Mouse (Mus musculus) retina, embryonic 14.5 days (tissue): ENCODE measurements around the gene Ly6g6d.
"Not testable (repeated sequence)": the region's sequence is repeated elsewhere in the genome, so short reads cannot be mapped to it uniquely, and the experiment has no call there.

ENCODE experiments used
- DNase-seq: peaks from one replicate; pipeline ENCODE4 v3.0.0-alpha.2; 2015; ENCODE audit warnings: low spot score

The Ly6g6d gene

DNA sequence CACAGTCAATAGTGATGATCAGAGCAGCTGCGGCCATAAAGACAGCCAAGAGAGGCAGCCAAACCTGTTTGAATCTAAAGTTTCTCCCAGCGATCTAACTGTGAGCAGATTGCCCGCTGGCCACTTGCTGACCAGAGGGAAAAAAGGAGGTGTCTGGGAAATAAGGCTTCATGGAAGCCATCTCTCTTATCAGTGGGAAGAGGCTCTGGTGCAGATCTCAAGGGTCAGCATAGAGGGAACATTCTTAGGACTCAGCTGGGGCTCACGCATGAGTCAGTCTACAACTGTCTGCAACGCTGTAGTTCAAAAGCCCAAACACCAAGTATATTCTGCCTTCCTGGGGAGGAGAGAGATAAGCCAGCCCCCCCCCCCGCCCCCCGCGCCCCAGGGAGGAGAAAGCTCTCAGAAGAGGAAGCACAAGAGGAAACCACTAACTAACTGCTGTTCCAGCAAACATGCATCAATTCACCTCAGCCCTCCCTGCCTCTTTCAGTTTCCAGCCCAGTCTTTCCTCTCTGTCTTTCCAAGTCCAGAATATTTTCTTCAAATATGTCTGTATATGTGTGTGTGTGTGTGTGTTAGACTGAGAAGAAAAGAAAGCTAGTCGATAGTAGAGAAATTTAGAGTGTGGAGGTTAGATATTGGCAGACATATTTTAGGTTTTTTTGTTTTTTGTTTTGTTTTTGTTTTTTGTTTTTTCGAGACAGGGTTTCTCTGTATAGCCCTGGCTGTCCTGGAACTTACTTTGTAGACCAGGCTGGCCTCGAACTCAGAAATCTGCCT is 29.5 kb downstream of the Ly6g6d start:
- DNase-seq = no peak

DNA sequence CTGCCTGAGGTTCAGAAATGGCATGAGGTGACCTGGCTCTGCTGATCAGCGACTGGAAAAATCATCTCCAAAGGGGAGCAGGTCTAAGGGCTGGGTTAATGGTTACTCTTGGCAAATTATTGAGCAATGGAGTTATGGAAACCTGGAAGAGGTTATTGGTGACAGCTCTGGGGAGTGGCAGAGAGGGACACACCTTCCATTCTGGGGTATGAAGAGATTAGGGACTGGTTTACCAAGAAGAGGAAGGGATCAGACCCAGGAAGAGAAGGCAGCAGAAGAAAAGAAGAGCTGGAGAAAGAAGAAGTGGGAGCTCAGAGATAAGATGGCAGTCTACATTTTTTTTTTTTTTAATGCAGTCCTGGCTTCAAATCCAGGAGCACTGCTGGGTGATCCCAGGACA is 30.2 kb downstream of the Ly6g6d start:
- no peak for DNase-seq

DNA sequence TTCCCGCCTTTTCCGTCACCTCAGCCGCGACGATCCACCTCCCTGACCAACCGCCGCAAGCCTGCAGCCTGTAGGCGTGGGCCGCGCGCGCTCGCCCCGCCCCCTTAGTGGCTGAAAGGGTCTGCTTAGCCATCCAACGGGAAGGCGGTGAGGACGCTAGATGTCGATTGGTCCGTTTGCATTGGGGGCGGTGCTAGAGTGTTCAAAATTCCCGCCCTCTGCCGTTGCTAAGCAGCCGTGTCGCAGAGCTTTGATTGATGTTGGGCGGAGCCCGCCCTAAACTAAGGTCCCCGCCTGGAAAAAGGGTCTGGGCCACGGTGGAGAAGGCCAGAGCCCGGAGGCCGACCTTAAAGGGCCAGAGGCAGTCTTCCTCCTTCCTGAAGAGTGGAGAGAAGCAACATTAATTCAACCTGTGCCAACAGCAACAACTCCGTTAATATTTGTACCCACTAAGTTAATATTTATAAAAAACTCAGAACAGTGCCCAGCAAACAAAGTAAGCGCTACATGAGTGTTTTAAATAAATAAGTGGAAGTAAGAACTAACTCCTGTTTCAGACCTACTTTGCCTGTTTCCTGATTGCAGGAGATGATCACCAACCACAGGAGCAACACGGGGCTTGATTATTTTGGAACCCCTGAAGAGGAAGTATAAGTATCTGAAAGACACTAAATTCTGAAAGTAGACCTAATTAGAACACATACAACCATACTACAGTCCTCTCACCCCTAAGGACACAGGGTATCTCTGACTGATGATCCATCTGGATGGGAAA is 31.0 kb downstream of the Ly6g6d start, which contains the start of gene Msh5:
Gene Msh5 (minus strand): TSS at position 65 of the 775 bp plus-strand sequence.
- DNase-seq = peak; percentile 100

DNA sequence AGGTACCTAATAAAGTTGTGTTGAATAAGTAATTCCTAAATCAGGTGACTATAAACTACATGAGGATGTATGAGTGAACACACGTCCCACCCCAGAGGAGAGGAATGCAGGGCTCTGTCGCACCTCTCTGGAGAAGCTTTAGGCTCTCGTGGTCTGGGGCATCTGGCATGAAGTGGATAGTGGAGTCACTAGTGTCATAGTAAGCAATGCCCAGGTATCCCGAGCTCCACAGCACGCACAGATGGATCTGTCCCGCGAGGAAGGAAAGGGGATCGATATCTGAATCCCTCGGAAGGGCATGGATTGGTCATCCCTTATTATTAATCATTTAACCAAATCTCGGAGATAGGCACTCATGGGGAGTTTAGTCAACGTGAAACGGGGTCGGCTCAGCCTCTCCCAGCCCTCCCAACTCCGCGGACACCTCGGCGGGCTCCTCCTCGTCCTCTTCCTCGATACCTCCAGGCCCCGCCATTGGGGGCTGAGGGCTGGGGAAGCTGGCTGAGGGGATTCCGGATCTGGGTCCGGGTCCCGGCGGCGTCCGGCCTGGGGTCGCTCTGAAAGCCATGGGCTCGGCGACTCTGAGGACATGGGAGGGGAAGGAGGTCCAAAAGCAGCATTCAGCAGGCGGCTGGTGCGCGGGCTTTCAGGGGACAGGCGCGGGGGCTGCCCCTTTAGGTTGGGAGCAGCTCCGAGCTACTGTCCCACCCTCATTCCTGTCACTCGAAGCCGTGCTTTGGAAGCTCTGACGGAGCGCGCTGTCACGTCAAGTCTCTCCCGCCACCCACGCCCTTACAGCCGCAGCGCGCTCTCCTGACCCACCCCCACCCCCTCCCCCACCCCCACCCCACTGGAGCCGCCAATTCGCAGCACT is 31.8 kb downstream of the Ly6g6d start:
- DNase-seq = peak; percentile 9

DNA sequence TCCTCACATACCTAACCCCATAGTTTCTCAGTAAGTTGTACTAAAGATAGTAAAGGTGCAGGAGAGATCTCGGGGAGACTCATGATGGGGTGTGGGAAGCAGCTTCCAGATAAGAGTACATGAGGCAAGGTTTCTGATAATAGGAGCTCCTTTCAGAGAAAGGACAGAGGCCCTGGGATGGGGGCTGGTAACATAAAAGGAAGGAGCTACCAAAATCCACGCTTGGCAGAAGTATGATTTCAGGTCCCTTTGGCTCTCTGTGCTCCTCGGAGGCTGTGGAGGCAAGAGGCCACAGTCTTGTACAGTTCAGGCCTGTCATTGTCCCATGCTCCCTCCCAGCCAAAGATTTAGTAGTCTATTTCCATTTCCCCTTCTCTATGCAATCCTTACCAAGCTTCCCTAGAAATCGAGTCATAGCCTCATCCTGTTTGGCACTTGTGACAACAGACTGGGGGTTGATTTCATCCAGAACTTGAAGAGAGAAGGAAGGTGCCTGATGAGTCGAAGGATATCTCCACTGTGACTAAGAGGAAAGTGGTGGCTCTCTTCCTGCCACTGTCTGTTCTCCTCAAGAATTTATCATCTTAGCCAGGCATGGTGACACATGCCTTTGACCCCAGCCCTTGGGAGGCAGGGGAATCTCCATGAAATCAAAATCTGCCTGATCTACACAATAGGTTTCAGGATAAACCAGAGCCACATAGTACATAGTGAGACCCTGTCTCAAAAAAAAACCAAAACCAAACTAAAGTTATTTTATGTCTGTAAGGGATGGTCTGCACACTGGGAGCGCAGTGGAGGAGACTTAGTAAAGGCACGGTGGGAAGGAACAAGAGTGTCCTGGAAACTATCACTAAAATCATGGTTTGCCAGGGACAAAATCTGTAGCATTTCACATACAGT is 32.7 kb downstream of the Ly6g6d start:
- no peak for DNase-seq

DNA sequence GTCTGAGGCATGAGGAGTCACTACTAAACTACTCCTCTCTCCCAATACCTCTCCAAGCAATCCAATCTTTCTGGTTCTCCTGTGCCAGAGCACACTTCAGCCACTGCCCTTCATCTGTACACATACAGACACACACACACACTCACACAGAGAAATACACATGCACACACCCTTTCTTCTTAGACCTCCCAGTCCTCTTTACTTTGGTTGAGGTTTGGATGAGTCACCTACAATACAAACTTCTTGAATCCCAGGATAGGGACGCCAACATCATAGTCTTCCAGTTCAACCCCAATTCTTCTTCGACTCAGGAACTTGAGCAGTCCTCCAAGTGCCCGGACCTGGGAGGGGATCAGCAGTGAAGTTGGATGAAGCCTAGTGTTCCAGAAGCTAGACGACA is 34.1 kb downstream of the Ly6g6d start:
- DNase-seq = no peak

DNA sequence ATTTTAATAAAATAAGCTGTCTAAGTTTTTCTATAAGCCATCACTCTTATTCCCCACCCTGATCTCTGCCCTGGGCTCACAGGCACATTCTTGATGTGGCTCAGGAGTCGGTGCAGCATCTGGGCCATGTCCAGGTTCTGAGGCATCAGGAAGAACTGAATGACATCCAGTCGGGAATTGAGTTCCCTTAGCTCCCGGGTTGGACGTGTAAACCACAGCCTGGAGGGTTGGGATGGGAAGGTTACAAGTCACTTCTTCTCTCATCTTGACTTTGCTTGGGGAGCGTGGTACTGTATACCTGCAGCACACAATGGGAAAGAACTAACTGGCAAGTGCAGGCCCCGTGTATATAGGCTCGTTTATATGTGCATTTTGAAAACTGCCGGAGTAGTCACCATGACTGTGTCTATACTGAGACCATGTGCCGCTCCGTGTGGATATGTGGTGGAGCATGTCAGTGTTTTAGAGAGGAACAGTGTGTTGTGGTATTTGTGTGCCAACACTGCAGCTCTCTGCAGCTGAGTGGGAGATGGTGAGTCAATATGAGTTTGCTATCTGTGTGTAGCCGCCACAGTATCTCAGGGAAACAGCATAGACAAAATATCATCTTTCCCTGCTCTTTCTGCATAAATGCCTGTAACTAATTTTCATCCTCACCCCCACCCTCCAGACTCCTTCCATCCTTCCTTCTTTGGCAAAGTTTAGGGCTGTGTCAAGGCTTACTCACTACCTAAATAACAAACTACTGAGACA is 38.6 kb downstream of the Ly6g6d start:
- no peak for DNase-seq

DNA sequence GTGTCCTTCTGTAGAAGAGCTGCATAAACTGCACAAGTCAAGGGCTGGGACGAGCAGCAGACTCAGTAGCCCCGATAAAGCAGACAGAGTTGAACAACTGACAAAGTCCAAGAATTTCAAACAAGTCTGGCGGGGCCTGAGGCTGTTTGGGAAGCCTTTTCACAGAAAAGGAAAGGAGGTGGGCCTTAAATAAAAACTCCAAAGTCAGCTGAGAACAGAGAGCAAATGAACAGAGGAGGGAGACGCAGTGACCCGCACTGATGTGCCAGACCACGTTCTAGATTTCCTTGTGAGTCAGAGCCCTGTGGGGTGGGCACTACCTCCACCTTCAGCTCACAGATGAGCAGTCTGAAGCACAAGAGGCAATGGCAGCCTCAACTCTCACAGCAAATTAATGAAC is 43.0 kb downstream of the Ly6g6d start:
- no peak for DNase-seq

DNA sequence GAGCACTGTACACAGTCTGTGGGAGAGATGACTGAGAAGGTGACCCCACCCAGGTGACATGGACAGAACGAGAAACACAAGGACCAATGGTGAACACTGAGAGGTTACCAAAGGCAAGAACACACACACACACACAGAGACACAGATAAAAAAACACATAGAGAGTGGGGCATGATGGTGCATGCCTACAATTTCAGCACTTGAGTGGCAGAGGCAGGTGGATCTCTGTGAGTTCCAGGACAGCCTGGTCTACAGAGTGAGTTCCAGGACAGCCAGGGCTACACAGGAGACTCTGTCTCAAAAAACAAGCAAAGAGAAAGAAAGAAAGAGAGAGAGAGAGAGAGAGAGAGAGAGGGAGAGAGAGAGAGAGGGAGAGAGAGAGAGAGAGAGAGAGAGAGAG is 44.2 kb downstream of the Ly6g6d start:
- not testable (repeated sequence) for DNase-seq

DNA sequence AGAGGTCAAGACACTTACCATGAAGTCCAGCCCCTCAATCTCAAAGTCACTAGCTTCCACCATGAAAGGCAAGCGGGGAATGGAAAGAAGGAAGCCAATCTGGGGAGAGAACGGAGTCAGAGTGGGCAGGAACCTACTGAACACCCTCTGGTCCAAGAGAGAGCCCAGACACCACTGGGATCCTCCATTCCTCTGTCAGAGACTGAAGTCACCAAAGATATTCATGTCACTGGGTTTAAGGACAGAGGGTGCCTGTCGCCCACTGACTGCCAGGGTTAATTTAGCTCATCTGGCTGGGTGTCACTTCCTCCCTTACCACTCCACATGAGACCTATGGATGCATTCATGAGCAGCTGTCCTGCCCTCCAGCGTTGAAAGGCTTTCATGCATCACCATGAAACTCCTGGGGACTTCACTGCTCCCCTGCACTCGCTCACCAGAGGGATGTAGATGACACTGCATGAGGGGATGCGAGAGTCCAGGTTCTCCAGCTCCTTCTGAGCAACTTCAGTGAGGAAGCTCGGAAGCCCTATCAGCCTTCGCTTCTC is 45.5 kb downstream of the Ly6g6d start:
- DNase-seq = no peak

DNA sequence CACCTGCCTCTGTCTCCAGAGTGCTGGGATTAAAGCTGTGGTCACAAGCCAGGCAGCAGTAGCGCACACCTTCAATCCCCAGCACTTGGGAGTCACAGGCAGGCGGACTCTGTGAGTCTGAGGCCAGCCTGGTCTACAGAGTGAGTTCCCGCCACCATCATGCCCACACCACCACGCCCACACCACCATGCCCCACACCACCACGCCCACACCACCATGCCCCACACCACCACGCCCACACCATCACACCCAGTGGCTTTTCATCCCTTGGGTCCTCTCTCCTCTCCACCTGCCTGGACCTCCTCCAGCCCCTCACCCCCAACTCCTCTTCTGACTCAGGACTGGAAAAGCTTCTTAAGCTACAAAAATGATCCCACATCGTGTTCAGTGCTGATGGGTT is 46.0 kb downstream of the Ly6g6d start:
- DNase-seq = no peak

DNA sequence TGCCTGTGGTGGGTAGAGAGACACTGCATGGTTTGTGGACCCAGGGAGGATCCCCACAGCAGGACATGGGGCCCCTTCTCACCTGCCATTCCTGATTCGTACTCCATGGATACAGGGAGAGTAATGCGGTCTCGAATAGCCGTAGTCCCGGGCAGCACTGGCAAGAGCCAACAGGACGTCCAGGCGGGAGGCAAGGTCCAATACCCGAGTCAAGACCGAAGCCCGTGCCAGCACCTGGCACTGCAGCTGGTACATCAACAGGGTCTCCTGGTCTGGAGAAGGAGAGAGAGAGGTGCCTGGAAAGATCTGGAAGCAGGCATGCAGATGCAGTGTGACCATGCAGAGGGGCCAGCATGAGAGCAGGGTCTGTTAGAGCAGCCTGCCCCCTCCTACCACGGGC is 46.6 kb downstream of the Ly6g6d start:
- no peak for DNase-seq

DNA sequence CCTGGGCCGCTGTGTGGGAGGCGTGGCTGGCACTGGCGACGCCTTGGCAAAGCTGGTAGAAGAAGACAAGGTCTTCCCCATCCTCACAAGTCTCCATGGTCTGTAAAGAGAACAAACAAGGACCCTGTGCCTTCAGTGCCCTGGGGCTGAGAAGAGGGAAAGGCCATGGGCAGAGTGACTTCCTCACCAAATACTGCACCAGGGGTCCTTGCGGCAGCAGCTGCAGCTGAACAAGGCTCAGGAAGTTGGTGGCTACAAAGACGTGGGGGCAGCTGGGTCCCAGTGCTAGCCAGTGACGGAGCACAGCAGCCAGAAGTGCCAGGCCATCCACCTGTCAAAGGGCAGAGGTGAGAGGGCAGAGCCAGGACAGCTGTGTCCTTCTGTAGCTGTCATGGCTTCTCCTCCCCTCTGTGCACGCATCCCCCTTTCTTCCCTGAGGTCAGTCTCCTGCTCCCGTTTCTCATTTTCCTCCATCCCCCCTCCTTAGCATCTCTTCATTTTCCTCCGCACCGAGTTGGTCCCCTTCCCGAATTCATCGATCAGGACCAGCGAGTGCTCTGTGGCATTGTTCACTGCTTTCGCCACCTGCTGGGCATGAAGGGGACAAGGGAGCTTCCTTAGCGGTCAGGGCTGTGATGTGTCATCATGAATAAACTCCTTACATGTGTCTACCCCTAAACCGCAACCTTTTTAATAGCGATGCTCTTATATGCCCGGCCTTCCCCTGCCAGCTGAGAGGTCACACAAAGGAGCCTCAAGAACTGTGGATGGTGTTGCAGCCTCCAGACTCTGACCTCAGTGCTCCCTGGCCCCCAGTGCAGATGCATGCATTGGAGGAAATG is 48.0 kb downstream of the Ly6g6d start:
- DNase-seq = peak; percentile 67

DNA sequence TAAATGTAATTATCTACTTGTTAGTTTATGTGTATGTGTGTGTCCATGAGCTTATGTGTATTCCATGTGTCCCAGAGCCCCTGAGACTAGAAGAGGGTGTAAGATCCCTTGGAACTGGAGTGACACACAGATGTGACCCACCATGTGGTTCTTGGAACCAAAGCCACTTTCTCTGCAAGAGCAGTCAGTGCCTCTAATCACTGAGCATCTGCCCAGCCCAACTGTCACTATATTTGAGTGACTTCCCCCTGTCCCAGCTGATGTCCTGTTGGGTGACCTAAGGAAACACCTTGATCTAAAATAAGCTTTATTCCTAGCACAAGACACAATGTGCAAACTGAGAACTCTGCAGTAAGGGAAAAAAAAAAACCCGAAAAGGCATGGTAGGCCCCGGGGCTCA is 49.5 kb downstream of the Ly6g6d start:
- DNase-seq = no peak

DNA sequence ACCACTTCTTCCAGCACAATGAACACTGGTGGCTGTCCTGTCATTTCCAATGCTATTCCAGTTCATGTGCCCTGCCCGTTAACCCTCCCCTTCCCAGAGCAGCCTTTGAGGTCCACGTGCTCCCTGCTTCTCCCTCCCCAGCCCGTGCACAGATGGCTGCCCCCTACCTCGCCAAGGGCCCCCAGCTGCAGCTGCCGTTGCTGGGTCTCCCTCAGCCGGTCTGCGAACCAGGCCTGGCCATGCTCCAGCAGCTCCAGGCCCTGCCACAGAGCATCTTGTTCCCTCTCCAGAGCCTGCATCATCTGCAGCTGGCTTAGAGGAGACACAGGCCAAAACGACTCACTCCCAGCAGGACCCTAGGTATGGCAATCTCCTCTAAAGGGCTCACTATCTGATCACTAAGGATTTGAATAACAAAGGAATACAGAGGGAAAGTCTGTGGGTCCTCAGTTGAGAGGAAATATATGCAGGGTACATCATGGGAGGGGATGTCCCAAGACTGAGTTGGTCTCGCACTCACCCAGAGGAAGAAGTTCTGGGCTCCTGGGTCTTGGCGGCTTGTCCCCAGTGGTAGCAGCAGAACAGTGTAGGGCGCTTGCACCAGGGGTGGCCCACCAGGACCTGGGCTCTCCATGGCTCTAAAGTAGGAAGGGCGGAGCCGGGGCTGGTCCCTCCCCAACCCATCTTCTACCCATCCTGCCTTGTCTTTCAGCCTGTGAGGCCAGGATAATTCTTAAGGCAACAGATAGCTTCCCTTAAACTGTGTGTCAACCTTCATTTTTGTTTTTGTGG is 50.4 kb downstream of the Ly6g6d start, which contains the start of gene Sapcd1:
Gene Sapcd1 (minus strand): TSS at position 740 of the 792 bp plus-strand sequence.
- DNase-seq = peak; percentile 83

DNA sequence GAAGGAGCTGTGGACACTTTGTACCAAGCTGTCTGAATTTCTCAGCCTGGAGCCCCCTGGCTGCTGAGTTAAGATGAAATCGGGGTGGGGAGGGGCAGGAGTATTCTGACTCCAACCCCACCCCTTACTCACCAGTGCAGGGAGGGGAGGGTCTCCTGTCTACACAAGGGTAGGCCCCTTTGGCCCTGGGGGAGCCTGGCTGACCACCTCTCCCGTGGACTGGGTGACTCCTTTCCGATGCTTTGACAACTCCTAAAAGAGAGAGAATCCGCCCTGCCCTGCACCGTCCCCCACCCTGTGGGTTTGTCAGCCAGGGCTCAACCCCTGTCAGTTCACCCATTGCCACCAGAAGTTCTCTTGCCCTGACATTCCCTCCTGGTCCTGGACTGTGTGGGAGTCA is 51.7 kb downstream of the Ly6g6d start:
- no peak for DNase-seq

DNA sequence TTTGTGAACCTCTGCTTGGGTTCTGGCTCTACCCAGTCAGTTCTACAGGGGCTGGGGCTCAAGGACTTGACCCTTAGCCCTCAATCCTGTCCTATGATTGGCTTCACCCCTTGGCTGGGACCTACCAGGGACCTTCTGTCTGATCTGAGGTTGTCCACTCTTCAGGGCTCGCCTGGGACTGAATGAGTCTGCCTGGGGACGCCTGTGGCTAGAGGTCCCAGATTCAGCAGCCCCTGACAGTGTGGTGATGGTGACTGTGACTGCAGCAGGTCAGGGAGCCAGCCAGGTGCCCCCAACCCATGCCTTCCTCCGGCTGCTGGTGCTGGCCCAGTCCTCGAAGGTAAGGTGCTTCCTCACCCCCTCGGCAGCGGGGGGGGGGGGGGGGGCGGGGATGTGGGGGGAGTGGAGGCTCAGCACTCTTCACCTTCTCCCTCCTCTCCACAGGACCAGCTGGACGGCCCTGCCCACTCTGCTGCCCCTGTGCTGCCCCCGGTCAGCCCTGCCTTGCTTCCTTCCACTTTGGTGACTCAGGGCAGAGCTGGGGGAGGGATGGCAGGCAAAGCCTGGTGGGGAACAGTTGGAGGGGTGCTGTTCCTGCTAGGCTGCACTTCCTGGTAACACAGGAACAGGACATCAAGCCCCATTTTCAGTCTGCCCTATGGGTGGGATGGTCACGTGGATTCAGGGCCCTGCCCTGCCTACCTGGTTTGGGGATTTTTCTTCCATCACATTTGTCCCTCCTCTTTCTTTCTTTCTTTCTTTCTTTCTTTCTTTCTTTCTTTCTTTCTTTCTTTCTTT is 53.0 kb downstream of the Ly6g6d start:
- no peak for DNase-seq

DNA sequence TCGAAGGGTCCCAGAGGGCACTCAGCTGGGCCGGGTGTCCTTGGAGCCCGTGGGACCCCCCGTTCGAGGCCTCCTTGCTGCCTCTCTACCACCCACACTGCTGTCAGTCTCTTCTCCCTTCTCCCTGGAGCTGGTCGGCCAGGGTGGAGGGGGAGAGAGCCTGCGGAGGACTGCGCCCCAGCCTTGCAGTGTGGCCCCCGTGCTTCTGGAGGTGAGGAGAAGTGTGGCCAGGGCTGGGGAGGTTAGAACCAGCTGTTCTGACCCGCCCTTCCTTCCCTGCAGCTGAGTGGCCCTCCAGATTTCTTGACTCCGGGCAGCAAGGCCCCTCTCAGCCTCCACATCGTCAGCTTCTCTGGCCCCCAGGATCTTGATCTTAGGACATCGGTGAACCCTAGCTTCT is 53.6 kb downstream of the Ly6g6d start:
- no peak for DNase-seq
